Mouse (Mus musculus): Measurements from ENCODE around the gene Capzb.

DNA sequence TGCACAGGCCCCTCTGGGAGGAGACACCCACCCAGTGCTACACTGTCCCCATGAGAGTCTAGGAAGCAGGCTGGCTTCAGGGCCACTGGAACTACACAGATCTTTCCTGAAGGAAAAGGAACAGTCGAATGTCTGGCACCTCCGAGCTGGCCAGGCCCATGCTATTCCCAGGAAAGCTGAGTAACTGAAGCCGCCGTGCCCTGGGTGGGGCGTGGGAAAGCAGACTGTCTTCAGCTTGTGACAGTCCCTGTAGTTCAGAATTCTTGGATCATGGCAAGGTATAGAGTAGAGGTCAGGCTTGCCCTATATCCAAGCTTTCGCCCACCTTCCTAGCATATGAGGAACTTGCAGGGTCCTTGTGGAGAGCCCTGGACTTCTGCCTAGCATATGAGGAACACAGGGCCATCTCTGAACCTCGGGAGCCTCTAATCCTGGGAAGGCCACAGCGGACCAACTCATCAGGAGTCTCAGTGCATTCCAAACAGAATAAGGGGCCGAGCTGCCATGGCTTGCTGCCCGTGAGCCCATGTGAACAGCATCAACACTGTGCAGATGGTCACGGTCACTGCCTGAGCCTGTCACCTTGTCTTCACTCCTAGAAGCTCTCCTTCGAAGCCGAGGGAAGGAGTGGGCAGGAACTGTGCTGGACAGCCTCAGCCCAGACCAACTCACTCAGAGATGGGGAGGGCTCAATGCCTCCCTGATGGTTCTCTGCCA, 73.2 kb downstream of the Capzb start:
- no peak for TF ChIP-seq CTCF (IDR thresholded peaks at IDR 0.05; ENCODE audit: insufficient read depth, low read depth, low read length)
- TF ChIP-seq POLR2A (IDR thresholded peaks at IDR 0.05; ENCODE audit: insufficient read depth, low read depth, low read length): no peak

Data from olfactory bulb, adult 2 months (tissue).